Mouse (Mus musculus): ENCODE data around the gene Espn.

Gene Espn

DNA sequence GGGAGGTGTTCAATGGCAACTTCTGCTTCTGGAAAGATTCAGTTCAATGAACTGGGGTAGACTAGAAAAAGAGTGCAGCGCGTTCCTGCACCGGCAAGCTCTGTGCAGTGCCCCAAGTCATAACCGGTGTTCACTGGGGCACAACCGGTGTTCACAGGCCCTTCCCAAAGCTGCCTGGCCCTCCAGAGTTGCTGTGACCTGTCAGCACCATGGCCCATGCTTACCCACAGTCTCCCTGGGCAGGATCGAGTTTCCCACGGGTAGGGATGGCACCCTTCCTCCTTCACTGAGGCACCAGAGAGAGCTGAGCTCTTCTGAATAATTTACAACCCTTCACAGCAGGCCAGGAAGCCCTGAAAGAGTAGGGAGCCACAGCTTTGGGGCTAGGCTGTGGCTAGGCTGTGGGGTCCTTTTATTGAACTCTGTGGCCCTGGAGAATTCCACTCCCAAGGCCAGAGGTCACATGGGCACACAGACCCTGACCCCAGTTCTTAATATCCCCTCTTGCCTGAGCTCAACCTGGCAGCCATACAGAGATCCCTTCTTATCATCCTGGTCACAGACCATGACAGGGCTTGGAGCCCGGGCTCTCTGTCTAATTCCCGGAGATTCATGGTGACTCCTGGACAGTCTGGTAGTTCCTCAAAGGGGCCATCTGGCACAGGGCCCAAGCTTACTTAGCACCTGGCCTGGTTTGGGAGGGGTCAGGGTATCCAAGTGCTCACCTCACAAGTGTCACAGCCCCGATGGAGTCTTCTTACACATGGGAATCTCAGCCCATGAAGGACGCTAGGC, 5.9 kb downstream of the Espn start:
- DNase-seq (ENCODE audit: low spot score in 2 of 2) = no peak

DNA sequence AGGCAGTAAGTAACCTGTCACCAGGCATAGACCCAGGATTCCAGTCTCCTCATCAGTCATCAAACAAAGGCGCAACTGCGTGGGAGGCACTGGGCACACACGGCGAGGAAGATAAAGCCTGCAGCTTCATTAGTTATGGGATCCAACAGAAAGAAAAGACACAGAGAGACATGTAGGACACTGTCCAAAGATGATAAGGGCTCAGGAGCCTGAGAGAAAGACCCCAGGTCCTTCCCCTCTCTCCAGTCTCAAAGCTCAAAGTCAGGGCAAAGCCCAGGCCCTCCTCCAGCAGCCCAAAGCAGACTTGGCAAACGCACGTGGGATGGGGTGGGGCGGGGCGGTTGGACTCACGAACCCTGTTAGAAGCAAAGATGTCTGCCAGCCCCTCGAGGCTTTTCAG, 6.7 kb downstream of the Espn start:
- no peak for DNase-seq (ENCODE audit: low spot score in 2 of 2)

DNA sequence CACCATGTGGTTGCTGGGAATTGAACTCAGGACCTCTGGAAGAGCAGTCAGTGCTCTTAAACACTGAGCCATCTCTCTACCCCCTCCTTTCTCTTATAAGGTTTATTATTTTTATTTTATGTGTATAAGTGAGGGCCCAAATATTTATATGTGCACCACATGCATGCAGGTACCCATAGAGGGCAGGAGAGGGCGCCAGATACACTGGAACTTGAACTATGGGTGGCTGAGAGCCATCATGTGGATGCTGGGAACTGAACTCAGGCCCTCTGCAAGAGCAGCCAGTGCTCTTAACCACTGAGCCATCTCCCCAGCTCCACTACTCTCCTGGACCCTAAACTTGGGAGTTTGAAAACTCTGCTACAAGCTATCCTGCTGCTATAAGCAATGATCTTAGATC, 8.5 kb downstream of the Espn start:
- DNase-seq (ENCODE audit: low spot score in 2 of 2) = no peak

DNA sequence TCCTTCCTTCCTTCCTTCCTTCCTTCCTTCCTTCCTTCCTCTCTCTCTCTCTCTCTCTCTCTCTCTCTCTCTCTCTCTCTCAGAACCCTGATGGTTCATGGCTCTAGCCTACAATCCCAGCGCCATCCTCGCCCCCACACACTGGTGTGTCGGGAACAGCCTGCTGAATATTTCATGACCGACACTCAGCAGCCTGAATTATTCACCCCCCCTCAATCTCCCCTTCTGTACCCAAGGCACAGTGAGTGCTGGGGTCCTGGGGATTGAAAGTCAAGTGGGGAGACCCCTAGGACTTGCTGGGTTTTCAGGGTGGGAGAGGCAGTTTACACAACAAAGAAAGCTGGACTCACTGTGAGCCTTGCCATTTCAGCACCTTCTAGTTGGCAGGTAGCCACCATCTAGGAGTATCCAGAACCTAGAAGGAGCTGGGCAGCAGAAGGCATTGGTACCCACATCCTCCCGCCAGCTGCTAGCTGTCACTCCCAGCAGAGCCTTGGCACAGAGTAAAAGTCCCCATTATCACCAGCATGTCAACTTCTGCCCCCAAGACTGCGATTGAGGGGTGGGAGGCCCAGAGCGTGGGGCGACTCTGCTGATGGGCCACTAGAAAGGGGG, 10.5 kb downstream of the Espn start:
- no peak for DNase-seq (ENCODE audit: low spot score in 2 of 2)

DNA sequence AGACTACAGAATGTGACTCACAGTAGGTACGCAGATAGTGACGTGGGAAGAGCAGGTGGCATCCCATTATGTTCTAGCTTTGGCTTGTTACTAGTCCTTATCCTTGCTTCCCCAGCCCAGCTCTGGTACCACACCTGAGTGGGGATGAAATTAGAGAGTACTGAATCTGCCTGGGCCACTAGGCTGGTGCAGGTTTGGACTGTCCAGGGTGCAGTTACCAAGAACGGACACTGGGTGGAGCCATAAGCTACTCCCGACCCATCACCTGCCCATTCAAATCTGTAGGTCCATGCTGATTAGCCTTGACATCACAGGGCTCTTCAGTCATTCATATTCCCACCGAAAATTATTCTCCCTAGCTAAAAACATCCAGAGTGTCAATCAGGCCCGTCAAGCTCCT, 11.7 kb downstream of the Espn start:
- DNase-seq (ENCODE audit: low spot score in 2 of 2) = peak; percentile 46 to 61

DNA sequence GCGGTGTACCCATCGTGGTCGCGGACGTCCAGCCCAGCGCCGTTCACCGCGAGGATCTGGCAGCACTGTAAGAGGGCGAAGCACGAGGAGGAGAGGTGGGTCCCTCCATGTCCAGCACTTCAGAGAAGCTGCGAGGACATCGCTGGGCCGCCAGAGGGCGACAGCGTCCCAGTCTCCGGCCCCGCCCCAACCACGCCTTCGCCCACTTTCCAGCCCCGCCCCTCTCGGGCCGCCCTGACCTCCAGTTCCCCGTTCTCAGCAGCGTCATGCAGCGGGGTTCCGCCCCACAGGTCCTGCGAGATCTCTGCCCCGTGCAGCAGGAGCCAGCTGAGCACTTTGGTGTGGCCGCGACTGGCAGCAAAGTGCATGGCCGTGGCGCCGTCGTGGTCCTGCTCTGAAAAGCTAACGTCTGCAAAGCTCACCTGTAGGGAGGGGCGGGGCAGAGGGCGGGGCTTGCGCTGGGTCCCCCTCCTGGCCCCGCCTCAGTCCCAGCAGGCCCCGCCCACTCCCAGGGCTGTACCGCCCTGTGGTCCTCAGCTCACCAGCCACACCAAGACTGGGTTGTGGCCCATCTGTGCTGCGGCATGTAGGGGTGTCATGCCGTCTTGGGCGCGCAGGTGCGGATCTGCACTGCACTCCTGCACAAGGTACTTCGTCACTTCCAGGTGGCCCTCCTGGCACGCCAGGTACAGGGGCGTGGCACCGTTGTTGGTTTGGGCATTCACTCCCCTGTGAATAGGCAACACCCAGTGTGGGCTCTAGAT, 13.5 kb downstream of the Espn start:
- peak; percentile 95 for DNase-seq (ENCODE audit: low spot score in 2 of 2)

DNA sequence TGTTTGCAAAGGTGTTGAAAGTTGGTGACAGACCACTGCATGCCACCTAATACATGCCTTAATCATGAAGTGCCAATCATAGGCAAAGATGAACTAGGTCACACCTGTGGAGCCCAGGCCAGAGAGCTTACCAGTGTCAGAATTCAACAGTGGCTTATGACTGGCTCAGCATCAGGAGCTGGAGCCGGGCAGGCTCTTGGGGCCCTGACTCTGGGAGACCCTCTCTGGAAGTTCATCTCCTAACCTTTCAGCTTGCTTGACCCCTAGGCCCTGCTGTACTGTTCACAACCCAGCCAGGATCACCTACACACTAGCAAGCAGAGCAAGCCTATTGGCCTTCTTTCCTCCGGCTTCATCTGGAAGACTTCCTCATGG, 15.3 kb downstream of the Espn start:
- DNase-seq (ENCODE audit: low spot score in 2 of 2) = no peak

DNA sequence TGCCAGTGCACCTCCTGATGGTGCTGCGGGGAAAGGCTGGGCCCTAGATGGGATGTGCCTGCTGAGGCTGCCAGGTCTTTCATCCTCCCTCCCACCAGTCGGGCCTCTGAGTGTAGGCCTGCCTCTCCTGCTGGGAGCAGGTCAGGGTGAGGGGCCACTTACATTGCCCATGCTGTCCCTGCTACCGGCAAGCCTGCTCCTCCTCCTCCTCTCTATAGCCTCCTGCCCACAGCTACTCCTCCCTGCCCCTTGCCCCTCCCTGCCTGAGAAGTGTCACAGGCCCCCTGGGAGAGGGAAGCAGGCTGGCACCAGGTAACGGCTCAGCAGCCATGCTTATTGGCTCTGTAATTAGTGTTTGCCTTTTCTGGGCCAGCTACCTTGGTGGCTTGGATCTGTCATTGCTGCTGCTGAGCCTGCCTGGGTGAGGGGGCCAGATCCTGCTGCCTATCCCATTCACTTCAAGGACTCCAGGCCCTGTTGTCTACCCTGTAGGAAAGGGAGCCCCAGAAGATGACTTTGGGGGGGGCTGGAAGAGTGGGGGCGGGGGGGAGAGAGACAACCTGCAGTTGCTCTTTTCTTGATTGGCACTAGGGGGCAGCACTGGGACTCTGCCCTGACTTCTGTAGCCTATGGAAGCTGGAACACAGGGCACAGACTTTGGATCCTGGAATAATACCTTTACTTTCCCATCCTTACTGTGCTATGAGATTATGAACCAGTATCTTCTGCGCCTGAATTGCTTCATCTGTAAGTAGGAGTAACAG, 15.9 kb downstream of the Espn start:
- peak in 1 of 2 experiments; percentile 33 for DNase-seq (ENCODE audit: low spot score in 2 of 2)

DNA sequence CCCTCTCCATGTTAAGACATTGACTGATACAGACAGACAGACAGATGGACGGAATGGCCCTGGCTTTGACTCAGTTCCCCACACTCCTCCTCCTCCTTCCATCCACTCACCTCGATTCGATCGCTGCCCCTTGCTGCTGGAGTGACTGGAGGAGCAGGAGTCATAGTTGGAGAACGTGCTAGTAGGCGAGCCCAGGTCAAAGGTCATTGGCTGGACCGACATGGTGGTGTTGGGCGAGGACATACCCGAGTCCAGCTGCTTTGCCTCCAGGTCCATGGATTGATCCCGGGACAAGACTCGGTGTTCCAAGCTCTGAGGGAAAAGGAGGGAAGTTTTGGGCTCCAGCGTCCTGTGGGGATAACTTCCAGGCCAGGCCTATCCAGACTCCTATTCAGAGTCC, 16.8 kb downstream of the Espn start:
- DNase-seq (ENCODE audit: low spot score in 2 of 2) = no peak

DNA sequence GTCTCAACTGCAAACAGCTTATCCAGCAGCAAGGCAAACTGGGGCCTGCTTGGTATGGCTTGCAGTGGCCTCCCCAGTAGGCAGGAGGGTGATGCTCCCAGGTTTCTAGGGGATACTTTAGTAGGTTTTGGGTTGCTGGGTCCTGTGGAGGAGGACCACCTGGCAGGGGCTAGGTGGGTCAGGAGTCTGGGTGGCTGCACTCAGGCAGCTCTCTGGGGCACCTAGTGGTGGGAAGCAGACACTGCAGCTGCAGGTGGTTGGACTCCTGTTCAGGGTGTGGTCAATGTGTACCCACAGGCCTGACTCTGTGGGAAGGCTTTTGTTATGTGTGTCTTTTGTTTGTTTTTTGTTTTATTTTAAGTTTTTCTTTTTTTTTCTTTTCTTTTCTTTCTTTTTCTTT, 17.7 kb downstream of the Espn start:
- peak; percentile 43 to 64 for DNase-seq (ENCODE audit: low spot score in 2 of 2)

DNA sequence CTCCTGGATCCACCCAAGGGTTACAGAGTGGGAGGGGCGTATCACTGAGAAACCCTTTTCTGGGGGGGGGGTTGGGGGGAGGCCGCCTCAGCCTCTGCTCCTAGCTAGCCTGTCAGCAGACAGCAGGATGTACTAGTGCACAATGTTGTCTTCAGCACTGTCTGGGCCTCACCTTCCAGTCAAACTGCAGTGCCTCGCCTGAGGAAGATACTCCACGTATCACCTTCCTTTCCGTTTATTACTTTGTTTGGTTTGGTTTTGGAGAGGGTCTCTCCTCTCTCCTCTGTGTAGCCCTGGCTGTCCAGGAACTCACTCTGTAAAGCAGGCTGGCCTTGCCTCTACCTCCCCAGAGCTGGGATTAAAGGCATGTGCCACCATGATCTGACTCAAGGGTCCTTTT, 19.0 kb downstream of the Espn start:
- no peak for DNase-seq (ENCODE audit: low spot score in 2 of 2)

DNA sequence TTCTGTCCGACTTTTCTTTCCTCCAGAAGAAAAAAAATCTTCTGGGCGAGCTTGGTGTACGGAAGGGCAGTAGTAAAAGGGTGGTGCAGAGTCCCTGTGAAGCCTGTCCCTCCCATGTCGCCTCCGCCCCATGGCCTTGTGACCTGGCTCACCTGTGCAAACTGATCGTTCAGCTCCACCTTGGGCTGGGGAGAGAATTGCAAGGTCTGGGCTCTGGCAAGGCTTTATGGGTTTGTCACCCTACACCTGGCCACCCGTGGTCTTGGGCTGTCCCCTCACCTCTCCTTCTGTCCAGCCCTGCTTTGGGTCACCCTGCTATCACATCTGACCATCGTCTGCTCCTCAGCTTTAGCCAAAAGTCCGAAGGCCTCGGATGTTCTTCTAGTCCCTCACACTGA, 19.4 kb downstream of the Espn start:
- no peak for DNase-seq (ENCODE audit: low spot score in 2 of 2)

DNA sequence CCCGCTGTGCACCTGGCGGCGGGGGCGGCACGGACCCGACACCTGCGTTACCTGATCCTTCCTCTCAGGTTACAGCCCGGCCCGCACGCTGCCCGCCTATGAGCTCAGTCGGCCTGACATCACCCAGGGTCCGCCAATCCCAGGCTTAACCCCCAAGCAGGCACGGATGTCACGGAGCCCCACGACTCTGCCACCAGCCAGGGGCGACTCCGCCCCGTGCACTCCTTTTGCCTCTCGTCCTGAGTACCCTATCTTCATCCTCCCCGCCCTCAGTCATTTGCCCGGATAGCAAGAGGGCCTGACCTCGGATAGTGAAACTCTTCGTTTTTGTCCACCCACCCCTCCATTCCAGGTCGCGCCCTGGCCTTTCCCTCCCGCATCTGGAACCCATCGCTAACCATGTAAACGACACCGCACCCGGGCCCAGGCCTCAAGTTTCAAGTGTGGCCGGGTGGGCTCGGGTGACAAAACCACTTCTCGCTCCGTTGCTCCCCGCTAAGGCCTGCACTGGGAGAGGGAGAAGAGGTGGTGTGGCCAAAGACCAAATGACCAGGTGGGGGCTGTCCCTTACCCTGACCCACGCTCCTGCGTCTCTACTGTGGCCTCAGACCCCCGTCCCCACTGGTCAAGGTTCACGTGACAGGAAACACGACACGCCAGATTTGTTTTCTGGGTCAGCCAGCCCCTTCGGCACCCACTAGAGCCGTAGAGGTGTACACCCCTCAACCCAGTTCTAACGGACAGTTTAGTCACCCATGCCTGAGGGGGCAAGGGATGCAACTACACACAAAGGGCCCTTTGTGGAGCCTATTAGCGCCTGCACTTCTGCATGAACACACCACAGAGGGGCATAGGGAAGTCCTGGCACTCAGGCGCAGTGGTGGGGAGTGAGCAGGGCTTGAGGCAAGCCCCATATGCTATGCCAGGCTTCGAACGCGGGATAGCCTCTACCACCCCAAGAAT, 20.1 kb downstream of the Espn start:
- no peak for DNase-seq (ENCODE audit: low spot score in 2 of 2)

DNA sequence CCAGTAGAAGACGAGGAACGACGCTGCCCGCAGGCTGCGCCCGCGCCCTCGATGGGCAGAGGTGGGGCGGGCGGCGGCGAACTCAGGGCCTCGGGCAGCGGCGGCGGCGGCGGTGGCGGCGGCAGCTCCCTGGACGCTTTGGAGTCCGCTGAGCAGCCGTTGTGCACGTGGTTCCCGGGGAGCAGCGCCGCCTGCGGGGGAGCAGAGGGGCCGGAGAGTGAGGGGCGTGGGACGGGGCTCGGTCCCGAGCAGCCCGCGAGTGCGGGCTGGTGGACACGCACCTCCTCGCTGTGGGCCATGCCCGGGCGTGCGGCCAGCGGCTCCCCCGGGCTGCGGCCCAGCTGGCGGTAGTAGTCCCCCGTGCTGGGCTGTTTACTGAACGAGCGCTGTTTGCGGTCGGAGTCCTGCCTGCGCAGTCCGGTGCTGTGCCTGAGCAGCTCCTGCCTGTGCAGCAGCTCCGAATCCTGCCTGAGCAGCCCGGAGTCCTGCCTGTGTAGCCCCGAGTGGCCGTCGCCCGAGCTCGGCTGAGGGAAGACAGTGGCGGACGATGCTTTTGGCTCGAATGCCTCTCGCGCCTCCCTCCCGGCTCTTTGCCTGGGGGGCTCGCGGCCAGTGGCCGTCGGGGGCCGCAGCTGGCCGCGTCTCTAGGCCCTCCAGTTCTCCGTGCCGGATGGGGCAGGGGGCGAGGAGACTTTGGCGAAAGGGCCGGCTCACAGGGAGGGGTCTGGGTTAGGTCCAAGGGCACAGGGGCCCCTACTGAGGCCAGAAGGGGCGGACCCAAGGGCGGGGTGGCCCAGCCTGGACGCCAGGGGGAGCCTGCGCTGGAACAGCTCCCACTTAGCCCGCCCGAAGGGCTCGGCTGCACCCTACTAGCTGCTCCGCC, 21.2 kb downstream of the Espn start:
- peak in 1 of 2 experiments; percentile 57 for DNase-seq (ENCODE audit: low spot score in 2 of 2)

DNA sequence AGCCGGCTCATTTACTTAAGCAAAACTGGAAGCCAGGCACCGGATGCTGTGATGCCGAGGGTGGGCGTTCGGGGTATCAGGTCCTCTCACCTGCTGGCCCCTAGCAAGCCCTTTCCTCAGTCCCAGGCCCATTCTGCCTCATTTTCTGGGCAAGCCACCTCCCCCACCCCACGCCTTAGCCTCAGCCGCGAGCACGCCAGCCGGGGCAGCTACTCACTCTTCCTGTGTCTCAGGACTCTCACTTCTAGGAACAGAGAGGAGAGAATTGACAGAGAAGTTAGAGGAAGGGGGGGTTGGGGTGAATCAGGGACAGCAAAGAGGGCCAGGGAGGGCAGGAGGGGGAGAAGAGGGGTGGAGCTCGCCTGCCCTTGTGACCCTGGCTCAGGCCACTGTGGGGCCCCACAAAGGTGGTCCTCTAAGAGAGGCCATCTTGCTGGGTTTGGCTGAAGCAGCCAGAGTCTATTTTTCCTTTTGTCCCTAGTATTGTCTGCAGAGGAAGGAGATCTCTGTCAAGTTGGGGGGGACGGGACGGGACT, 22.7 kb downstream of the Espn start:
- no peak for DNase-seq (ENCODE audit: low spot score in 2 of 2)

DNA sequence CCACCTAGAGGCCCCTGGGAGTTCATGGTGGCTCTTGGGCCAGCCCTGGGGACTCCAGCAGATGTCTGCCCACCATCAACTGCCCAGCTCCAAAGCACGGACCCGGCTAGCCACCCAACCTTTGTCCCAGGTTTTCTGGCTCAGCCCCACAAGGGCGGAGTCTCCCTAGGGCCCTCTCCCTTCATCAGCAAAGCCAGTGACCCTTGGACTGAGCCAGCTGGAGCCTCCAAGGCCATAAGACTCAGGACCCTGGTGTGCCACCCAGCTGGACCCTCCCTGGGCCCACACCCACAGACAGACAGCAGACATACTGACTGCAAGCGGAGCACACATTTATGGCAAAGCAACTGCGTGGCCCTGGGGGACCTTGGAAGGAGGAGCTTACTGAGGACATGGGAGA, 23.4 kb downstream of the Espn start:
- no peak for DNase-seq (ENCODE audit: low spot score in 2 of 2)

DNA sequence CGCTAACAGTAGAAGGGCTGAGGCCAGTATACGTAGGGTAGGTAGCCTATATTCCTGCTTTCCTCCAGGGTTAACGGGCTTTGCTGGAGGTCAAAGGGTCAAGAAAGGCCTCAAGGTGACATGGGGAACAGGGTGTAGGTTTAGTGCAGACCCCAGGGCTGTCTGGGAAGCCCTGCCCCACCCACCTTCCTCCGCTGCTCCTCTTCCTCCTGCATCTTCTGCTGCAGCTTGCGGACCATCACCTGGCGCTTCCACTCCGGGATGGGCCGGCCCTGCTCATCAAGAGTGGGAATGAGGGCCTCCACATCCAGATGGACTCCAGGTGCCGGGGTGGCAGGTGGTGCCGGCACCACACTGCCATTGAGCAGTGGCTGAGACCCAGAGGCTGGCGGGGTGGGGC, 24.3 kb downstream of the Espn start:
- DNase-seq (ENCODE audit: low spot score in 2 of 2) = no peak

DNA sequence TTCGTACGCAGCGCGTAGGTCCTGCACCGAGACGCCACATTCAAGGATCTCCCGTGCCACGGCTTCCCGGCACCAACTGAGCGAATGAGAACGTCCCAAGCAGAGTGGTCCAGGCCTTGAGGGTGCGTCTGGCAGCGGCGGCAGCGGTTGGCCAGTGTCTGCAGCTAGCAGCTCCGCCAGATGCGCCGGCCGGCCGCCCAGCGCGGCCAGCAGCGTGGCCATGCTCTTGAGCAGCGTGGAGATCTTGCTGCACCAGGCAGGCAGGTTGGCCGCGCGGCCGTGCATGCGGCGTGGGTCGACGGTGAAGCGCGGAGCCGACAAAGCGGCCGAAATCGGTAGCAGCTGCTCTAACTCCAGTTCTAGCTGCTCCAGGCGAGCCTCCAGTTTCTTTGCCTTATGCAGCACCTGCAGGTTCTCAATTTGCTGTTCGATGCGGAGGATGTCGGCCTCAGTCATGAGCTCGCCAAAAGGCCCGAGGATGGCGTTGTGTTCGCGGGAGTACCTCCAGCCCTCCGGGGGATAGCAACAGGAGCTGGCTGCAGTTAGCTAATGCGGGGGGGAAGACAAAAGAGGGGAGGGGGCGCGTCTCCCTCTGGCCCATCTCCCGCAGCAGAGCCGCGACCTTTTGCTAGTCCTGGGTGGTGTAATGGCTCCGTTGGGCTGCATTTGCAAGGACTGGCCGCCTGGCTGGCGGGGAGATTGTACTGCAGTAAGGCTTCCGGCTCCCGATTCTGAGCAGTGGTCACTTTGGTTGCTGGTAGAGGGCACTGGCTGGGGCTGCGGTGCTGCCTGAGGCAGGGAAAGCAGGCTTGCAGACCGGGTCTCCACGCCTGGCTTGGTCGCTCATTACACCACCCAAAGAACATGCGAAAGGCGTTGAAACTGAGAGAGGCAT, 25.9 kb downstream of the Espn start:
- no peak for DNase-seq (ENCODE audit: low spot score in 2 of 2)
